Mouse (Mus musculus) testis, postnatal 14 days (tissue): Measurements from ENCODE around the gene Ndfip2.

ENCODE experiments used
- DNase-seq: peaks from one replicate; pipeline ENCODE4 v3.0.0; 2021; ENCODE audit warnings: low spot score

Ndfip2 gene

GRCm38 (mm10) chr14:105258379-105259034 lies at the start of gene Ndfip2:
TSS of gene Ndfip2 (plus strand) at chr14:105258573.
- peak; percentile 88 for DNase-seq

- no peak for DNase-seq
Observed at GRCm38 (mm10) chr14:105219525-105220376, 38.6 kb upstream of the Ndfip2 start.

- no peak for DNase-seq
Observed at GRCm38 (mm10) chr14:105222240-105222639, 36.1 kb upstream of the Ndfip2 start.

- DNase-seq, result no peak
Observed at GRCm38 (mm10) chr14:105225790-105226189, 32.6 kb upstream of the Ndfip2 start.

GRCm38 (mm10) chr14:105232421-105232820 lies 26.0 kb upstream of the Ndfip2 start:
- no peak for DNase-seq

GRCm38 (mm10) chr14:105236596-105236995 lies 21.8 kb upstream of the Ndfip2 start:
- DNase-seq, result no peak

GRCm38 (mm10) chr14:105237736-105238135 lies 20.6 kb upstream of the Ndfip2 start:
- DNase-seq, result no peak

GRCm38 (mm10) chr14:105238450-105239038 lies 19.8 kb upstream of the Ndfip2 start:
- no peak for DNase-seq

- DNase-seq, result no peak
Observed at GRCm38 (mm10) chr14:105240120-105240519, 18.3 kb upstream of the Ndfip2 start.

- DNase-seq, result no peak
Observed at GRCm38 (mm10) chr14:105243805-105244443, 14.4 kb upstream of the Ndfip2 start.

GRCm38 (mm10) chr14:105251038-105251437 lies 7.3 kb upstream of the Ndfip2 start:
- no peak for DNase-seq

GRCm38 (mm10) chr14:105253304-105253703 lies 5.1 kb upstream of the Ndfip2 start:
- DNase-seq, result no peak

GRCm38 (mm10) chr14:105254401-105254800 lies 4.0 kb upstream of the Ndfip2 start:
- no peak for DNase-seq

- no peak for DNase-seq
Observed at GRCm38 (mm10) chr14:105255620-105256019, 2.8 kb upstream of the Ndfip2 start.

- DNase-seq, result peak; percentile 67
Observed at GRCm38 (mm10) chr14:105259035-105259880, 885 bp downstream of the Ndfip2 start.

- no peak for DNase-seq
Observed at GRCm38 (mm10) chr14:105262923-105263322, 4.5 kb downstream of the Ndfip2 start.

- no peak for DNase-seq
Observed at GRCm38 (mm10) chr14:105267095-105267494, 8.7 kb downstream of the Ndfip2 start.

- no peak for DNase-seq
Observed at GRCm38 (mm10) chr14:105272030-105272429, 13.7 kb downstream of the Ndfip2 start.

- DNase-seq, result no peak
Observed at GRCm38 (mm10) chr14:105272539-105272938, 14.2 kb downstream of the Ndfip2 start.

- DNase-seq, result no peak
Observed at GRCm38 (mm10) chr14:105275196-105275595, 16.8 kb downstream of the Ndfip2 start.

- DNase-seq, result no peak
Observed at GRCm38 (mm10) chr14:105277277-105277676, 18.9 kb downstream of the Ndfip2 start.
